ENCODE assay signal across 18 mouse cellular contexts in genomic region chr1:36356955-36357695, GRCm38 (mm10). TPM values are rescaled to one million over a fixed set of nuclear protein-coding genes. Genes with fewer than 3 reads are reported as not detected.
DNase-seq lines count a peak whose midpoint lies in the region; ATAC-seq lines count a peak whose summit lies in the region.
"Had no signal": no experiment of that assay in that cellular context is flagged by ENCODE, and none has a peak within 500 bp of the region (broad histone marks: within the 10 kb centered on the region; RNA-seq: fewer than 3 reads in every experiment).

No protein-coding gene starts in this region.

- no peaks in the 10 kb centered on the region for H3K9me3 ChIP-seq in intestine, embryonic 16.5 days (ENCODE audit: control insufficient read depth, low read length)
- H3K9me3 ChIP-seq in intestine, embryonic 15.5 days: no peaks in the 10 kb centered on the region
- H3K9me3 ChIP-seq in kidney, embryonic 16.5 days (ENCODE audit: low read length): no peaks in the 10 kb centered on the region
- no peaks in the 10 kb centered on the region for H3K9me3 ChIP-seq in liver, embryonic 16.5 days (replicated peaks; ENCODE audit: control insufficient read depth, low read length)
- H3K9me3 ChIP-seq: heart, embryonic 15.5 days; limb, embryonic 12.5 days; megakaryocyte, embryonic 14.5 days; neural tube, embryonic 12.5 days had no signal

- no peak overlapping the region for H3K27ac ChIP-seq in intestine, embryonic 16.5 days (ENCODE audit: low read length)
- no peak overlapping the region for H3K27ac ChIP-seq in intestine, embryonic 15.5 days
- H3K27ac ChIP-seq in kidney, embryonic 16.5 days (ENCODE audit: low read length): peak overlapping the region; percentile 23
- H3K27ac ChIP-seq in liver, embryonic 16.5 days (ENCODE audit: low read length): peak overlapping the region; percentile 64
- H3K27ac ChIP-seq: heart, embryonic 15.5 days; limb, embryonic 12.5 days; neural tube, embryonic 12.5 days; stomach, postnatal 0 days had no signal

- H3K4me3 ChIP-seq in intestine, embryonic 16.5 days (ENCODE audit: low read length): no peak overlapping the region
- H3K4me3 ChIP-seq in intestine, embryonic 15.5 days (replicated peaks): no peak overlapping the region
- no peak overlapping the region for H3K4me3 ChIP-seq in kidney, embryonic 16.5 days (ENCODE audit: low read length)
- H3K4me3 ChIP-seq in liver, embryonic 16.5 days (ENCODE audit: low read depth, low read length): no peak overlapping the region
- H3K4me3 ChIP-seq: heart, embryonic 15.5 days; limb, embryonic 12.5 days; megakaryocyte, embryonic 14.5 days; neural tube, embryonic 12.5 days had no signal

- no peak overlapping the region for H3K4me2 ChIP-seq in intestine, embryonic 16.5 days (ENCODE audit: low read depth, low read length)
- H3K4me2 ChIP-seq in intestine, embryonic 15.5 days (replicated peaks): no peak overlapping the region
- no peak overlapping the region for H3K4me2 ChIP-seq in kidney, embryonic 16.5 days (replicated peaks; ENCODE audit: low read depth, low read length)
- peak overlapping the region; percentile 7; the same call in 1 of the 2 replicates for H3K4me2 ChIP-seq in liver, embryonic 16.5 days (ENCODE audit: low read depth, low read length)
- H3K4me2 ChIP-seq: heart, embryonic 15.5 days; limb, embryonic 12.5 days; neural tube, embryonic 12.5 days had no signal

- H3K4me1 ChIP-seq in intestine, embryonic 16.5 days (ENCODE audit: control insufficient read depth, insufficient read depth, low read length): no peaks in the 10 kb centered on the region
- no peaks in the 10 kb centered on the region; the same call in 1 of the 2 replicates for H3K4me1 ChIP-seq in intestine, embryonic 15.5 days (replicated peaks)
- no peaks in the 10 kb centered on the region for H3K4me1 ChIP-seq in kidney, embryonic 16.5 days (ENCODE audit: insufficient read depth, low read length)
- H3K4me1 ChIP-seq in liver, embryonic 16.5 days (ENCODE audit: control insufficient read depth, low read depth, low read length): peaks cover 6% of the 10 kb centered on the region
- H3K4me1 ChIP-seq: heart, embryonic 15.5 days; limb, embryonic 12.5 days; neural tube, embryonic 12.5 days had no signal

- peaks cover 10% of the 10 kb centered on the region for H3K36me3 ChIP-seq in intestine, embryonic 16.5 days (ENCODE audit: control insufficient read depth, insufficient read depth, low read length)
- H3K36me3 ChIP-seq in intestine, embryonic 15.5 days: peaks cover 36% of the 10 kb centered on the region
- H3K36me3 ChIP-seq in kidney, embryonic 16.5 days (ENCODE audit: insufficient read depth, low read length): peaks cover 55% of the 10 kb centered on the region
- H3K36me3 ChIP-seq in liver, embryonic 16.5 days (ENCODE audit: control insufficient read depth, insufficient read depth): peaks cover 41% of the 10 kb centered on the region

- H3K27me3 ChIP-seq in intestine, embryonic 16.5 days (replicated peaks; ENCODE audit: control insufficient read depth, insufficient read depth, low read length): no peaks in the 10 kb centered on the region
- H3K27me3 ChIP-seq in intestine, embryonic 15.5 days (replicated peaks): no peaks in the 10 kb centered on the region
- H3K27me3 ChIP-seq in kidney, embryonic 16.5 days (ENCODE audit: insufficient read depth, low read length): no peaks in the 10 kb centered on the region
- no peaks in the 10 kb centered on the region for H3K27me3 ChIP-seq in liver, embryonic 16.5 days (ENCODE audit: control insufficient read depth, insufficient read depth, low read depth, low read length)
- H3K27me3 ChIP-seq: heart, embryonic 15.5 days; limb, embryonic 12.5 days; megakaryocyte, embryonic 14.5 days; neural tube, embryonic 12.5 days had no signal

- 74% methylated on average over 5 of the region's 5 CpGs for WGBS in intestine, embryonic 16.5 days
- 78% methylated on average over 5 of the region's 5 CpGs for WGBS in intestine, embryonic 15.5 days
- 82% methylated on average over 5 of the region's 5 CpGs for WGBS in kidney, embryonic 16.5 days
- WGBS in liver, embryonic 16.5 days (ENCODE audit: insufficient replicate concordance): 69% methylated on average over 5 of the region's 5 CpGs

- DNase-seq in brain, adult 2 months (ENCODE audit: low read depth, low spot score): peak; percentile 25
- no peak for DNase-seq in natural killer cell, adult 2 months (ENCODE audit: low spot score in 2 of 2)
- no peak for DNase-seq in urinary bladder, postnatal 4 days (ENCODE audit: low spot score in 2 of 2)
- DNase-seq: adrenal gland, postnatal 10 days; cerebellum, adult 18-20 months; cerebellum, postnatal 36 days; layer of hippocampus, adult 9-11 months; thymus, postnatal 14 days had no signal

- peak; percentile 70 for ATAC-seq in intestine, embryonic 16.5 days
- no peak for ATAC-seq in intestine, embryonic 15.5 days
- no peak for ATAC-seq in kidney, embryonic 16.5 days (ENCODE audit: low FRiP score, low TSS enrichment)
- ATAC-seq in liver, embryonic 16.5 days (ENCODE audit: low read depth): peak; percentile 88
- ATAC-seq: forebrain, embryonic 14.5 days had no signal

- no peak overlapping the region for H3K9ac ChIP-seq in intestine, embryonic 16.5 days (ENCODE audit: low read depth, low read length)
- no peak overlapping the region for H3K9ac ChIP-seq in intestine, embryonic 15.5 days
- H3K9ac ChIP-seq in kidney, embryonic 16.5 days (replicated peaks; ENCODE audit: low read length): no peak overlapping the region
- no peak overlapping the region for H3K9ac ChIP-seq in liver, embryonic 16.5 days (ENCODE audit: low read depth, low read length)
- H3K9ac ChIP-seq: heart, embryonic 15.5 days; limb, embryonic 12.5 days; neural tube, embryonic 12.5 days had no signal

RNA-seq across cellular contexts. Expression of gene Kansl3, which starts 11.9 kb away (rescaled TPM):
- 33.3 and 33.8 TPM in 2 replicates for polyA plus RNA-seq in intestine, embryonic 16.5 days (2015; fragmentation: Nextera tagmentation; extraction: Ambion mirVana)
- polyA plus RNA-seq in intestine, embryonic 15.5 days (2015; fragmentation: Nextera tagmentation; extraction: Ambion mirVana): 32.2 and 36.5 TPM in 2 replicates
- 49.8 and 55.7 TPM in 2 replicates for polyA plus RNA-seq in kidney, embryonic 16.5 days (2015; fragmentation: Nextera tagmentation; extraction: Ambion mirVana)
- 12.2 and 13.0 TPM in 2 replicates for polyA plus RNA-seq in liver, embryonic 16.5 days (2015; fragmentation: Nextera tagmentation; extraction: Ambion mirVana)

RNA-seq across cellular contexts. Expression of gene Fer1l5, which starts 15.0 kb away (rescaled TPM):
- polyA plus RNA-seq in intestine, embryonic 16.5 days (2015; fragmentation: Nextera tagmentation; extraction: Ambion mirVana): 0.50 and 0.66 TPM in 2 replicates
- polyA plus RNA-seq in intestine, embryonic 15.5 days (2015; fragmentation: Nextera tagmentation; extraction: Ambion mirVana): 0.43 and 0.80 TPM in 2 replicates
- 1.3 and 1.7 TPM in 2 replicates for polyA plus RNA-seq in kidney, embryonic 16.5 days (2015; fragmentation: Nextera tagmentation; extraction: Ambion mirVana)
- polyA plus RNA-seq in liver, embryonic 16.5 days (2015; fragmentation: Nextera tagmentation; extraction: Ambion mirVana): 0.15 and 0.34 TPM in 2 replicates

RNA-seq across cellular contexts. Expression of gene Arid5a, which starts 49.6 kb away (rescaled TPM):
- 4.1 and 4.8 TPM in 2 replicates for polyA plus RNA-seq in intestine, embryonic 16.5 days (2015; fragmentation: Nextera tagmentation; extraction: Ambion mirVana)
- polyA plus RNA-seq in intestine, embryonic 15.5 days (2015; fragmentation: Nextera tagmentation; extraction: Ambion mirVana): 3.2 and 5.3 TPM in 2 replicates
- polyA plus RNA-seq in kidney, embryonic 16.5 days (2015; fragmentation: Nextera tagmentation; extraction: Ambion mirVana): 6.5 and 7.9 TPM in 2 replicates
- 3.6 and 4.9 TPM in 2 replicates for polyA plus RNA-seq in liver, embryonic 16.5 days (2015; fragmentation: Nextera tagmentation; extraction: Ambion mirVana)

Comparison
In these comparisons a context has a peak if more than half of its experiments do, and no peak if none do; other contexts are left out.
1. ATAC-seq: peak in intestine, embryonic 16.5 days (single experiment) and liver, embryonic 16.5 days (single experiment); none in intestine, embryonic 15.5 days (single experiment) and kidney, embryonic 16.5 days (single experiment).
2. H3K27ac ChIP-seq: peak in kidney, embryonic 16.5 days (single experiment) and liver, embryonic 16.5 days (single experiment); none in intestine, embryonic 16.5 days (single experiment) and intestine, embryonic 15.5 days (single experiment).